Mouse (Mus musculus): Measurements from ENCODE around the gene Fam155a.

The Fam155a gene

GRCm38 (mm10) chr8:9288015-9288729 lies 482.8 kb downstream of the Fam155a start:
- no peak for DNase-seq (ENCODE audit: low read depth, low spot score)

DNA sequence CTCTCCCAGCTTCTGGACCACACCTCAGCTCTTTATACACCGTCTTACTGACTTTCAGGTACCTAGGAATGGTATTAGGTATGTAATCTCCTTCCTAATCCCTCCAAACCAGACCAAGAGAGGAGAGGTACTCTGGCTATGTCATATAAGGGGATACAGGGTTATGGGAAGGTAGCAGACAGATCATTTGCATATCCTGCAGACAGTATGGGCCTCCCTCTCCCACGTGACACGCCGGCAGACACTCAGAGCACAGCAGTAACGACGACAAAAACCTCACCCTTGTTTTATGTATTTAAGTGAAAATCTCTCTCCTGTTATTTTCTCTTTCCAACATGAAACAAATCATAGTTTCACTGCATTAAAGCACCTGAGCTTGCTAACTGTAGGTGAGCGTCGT lies 496.8 kb downstream of the Fam155a start:
- DNase-seq (ENCODE audit: low read depth, low spot score) = no peak

DNA sequence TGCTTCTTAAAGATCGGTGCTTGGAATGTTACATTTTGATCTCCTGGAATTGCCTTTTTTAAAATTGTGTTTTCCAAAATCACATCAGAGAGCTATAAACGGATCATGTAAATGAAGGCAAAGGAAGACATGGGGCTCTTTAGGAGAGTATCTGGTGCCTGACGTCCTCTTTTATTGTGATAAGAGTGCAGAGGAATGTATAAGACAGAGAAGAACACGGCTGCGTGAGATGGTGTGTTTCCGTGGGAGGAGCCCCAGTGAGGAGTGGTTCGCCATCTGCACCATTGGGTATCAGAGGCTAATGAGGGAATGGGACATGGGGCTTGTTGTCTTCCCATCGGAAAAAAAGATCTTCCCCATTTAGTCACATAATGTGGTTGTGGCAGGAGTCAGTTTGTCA lies 506.6 kb downstream of the Fam155a start:
- no peak for DNase-seq (ENCODE audit: low read depth, low spot score)

GRCm38 (mm10) chr8:9261527-9261926 lies 509.4 kb downstream of the Fam155a start:
- no peak for DNase-seq (ENCODE audit: low read depth, low spot score)

DNA sequence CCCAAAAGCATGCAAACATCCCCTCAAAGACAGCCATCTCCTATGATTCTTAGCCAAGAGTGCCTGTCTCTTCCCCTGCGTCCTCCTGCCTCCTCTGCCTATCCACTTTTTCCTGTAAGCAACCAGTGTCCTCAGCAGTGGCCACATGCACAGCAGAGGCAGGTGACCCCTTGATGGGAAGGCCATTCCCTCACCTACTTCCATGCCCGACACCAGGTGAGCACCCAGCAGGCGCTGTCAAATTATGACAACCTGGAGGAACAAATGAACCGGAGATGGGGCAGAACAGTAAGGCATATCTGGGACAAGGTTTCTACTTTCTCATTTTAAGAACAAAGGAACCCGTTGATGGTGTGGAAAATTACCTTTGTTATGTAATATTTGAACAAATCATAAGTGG lies 515.6 kb downstream of the Fam155a start:
- DNase-seq (ENCODE audit: low read depth, low spot score) = no peak

DNA sequence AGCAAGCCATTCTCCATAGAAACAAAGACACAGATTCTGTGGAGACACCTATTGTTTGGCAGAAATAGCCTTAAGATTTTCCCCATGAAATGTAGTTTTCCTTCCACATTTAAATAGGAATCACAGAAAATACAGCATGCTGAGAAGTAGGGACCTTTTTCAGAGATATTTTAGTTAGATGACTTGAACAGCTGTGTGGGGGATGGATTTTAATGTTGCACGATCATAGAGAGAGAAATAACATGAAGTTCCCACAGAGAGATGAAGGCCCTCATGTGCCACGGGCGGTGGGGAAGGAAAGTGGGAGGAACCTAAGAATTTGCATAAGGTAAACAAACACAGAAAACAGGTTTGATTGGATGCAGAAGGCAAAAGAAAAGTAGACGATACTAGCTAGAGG lies 518.0 kb downstream of the Fam155a start:
- no peak for DNase-seq (ENCODE audit: low read depth, low spot score)

DNA sequence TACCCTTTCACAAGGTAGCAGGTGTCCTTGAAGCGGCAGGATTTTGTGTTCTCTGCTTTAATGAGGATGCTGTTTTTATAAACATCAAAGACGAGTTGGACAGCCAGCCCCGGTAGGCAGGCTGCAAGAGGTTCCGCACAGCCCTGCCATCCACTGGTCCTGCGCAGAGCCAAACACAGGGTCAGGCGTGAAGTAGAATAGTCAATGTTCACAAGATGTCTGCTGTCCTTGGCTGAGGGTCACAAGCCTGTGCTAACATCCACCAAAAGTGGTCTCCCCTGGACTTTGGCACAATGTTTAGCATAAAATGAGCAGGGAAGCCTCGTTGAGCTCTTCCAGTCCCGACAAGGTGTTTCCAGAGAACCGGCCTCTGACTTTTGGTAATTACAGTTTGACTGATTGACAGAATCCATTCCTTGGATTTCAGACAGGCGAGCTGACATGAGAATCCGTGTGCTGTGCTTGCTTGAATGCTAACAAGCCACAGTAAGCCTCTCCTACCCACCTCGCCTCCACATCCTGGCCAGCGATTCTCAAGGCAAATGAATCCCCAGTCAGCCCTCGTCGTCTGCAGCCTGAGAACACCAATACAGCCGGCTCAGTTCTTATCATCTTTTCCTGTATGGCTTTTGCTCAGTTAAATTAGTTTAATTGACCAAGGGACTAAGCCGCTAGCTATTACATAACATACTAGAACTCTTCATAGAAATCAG lies 522.7 kb downstream of the Fam155a start:
- no peak for DNase-seq (ENCODE audit: low read depth, low spot score)

DNA sequence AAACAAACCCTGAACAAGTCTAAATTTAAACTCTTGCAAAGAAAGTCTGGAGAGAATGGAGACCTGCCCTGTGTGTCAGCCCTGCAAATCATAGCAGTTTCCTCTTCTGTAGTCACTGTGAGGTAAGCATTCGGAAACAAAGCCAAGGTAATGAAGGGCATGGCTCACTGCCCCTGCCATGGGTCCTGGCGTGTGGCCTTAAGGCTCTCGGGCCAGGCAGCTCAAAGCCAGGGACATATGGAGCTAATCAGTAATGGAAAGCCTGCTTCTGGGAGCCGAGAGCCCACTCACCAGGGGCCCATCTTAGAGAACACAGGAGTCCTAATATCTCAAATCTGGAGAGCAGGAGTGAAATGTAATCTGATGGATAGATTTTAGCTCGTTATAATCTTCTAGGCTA lies 525.0 kb downstream of the Fam155a start:
- no peak for DNase-seq (ENCODE audit: low read depth, low spot score)

- DNase-seq (ENCODE audit: low read depth, low spot score) = no peak
These were observed 530.0 kb downstream of the Fam155a start for GRCm38 (mm10) chr8:9240996-9241395.

GRCm38 (mm10) chr8:9239741-9240140 lies 531.2 kb downstream of the Fam155a start:
- DNase-seq (ENCODE audit: low read depth, low spot score) = no peak

- no peak for DNase-seq (ENCODE audit: low read depth, low spot score)
These were observed 532.0 kb downstream of the Fam155a start for GRCm38 (mm10) chr8:9238974-9239373.

DNA sequence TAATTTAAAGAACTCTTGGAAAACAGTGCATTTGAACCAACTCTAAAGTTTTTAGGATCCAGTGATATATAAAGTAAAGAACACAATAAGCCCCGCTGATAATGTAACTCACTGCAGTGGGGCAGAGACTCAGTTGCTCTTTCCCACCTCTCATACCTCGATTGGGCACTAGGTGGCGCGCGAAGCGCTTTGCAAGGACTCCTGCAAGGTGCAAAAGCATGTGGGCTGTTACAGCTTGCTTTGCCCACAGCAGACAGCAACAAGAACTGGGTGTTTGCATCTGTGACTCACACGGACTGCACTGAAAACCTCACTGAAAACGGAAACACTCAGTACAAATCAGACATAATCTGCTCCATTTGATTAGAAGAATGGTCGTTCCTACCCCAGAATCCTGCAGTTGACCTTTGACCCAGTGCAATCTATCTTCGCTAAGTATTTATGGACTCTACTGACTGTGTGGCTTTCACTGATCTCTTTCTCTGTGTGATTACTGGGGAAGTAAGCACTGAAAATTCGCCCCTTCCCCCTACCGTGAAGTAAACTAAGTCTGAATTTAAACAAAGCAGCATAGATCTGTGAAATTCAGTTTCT lies 537.5 kb downstream of the Fam155a start:
- DNase-seq (ENCODE audit: low read depth, low spot score) = peak; percentile 87

GRCm38 (mm10) chr8:9227779-9228464 lies 543.0 kb downstream of the Fam155a start:
- peak; percentile 57 for DNase-seq (ENCODE audit: low read depth, low spot score)

GRCm38 (mm10) chr8:9226767-9227166 lies 544.2 kb downstream of the Fam155a start:
- no peak for DNase-seq (ENCODE audit: low read depth, low spot score)

- DNase-seq (ENCODE audit: low read depth, low spot score) = no peak
These were observed 559.2 kb downstream of the Fam155a start for GRCm38 (mm10) chr8:9211751-9212150.

- no peak for DNase-seq (ENCODE audit: low read depth, low spot score)
These were observed 563.4 kb downstream of the Fam155a start for GRCm38 (mm10) chr8:9207505-9208051.

DNA sequence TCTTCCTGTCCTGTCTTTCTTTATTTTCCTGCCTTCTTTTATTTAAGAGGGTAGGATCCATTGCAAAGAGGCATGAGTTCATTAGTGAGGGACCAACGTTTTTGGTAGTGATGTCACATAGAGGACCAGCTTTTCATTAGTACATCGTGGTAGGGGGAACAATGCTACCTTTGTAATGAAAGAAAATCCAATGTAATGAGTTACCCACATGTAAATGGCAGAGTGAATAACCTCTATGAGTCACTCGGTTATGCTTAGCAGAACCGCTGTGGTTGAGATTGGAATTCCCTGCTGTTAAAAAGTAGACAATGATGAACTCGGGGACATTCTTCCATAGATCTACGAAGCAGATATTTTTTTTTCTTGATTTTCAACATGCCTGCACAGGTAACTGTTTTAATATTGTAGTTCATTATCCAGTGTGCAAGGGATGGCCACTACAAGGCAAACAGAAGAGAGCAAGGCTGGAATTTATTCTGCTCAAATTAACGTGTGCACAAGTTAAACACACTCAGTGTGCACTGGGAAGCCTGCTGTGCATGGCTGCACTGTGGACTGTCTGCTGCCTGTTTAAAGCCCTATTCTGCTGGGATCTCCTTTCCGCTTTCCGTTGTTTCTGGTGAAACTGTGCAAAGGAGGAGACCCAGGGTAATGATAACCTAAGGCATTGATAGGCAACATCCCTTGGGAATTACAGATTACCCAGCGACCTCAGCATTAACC lies 566.5 kb downstream of the Fam155a start:
- DNase-seq (ENCODE audit: low read depth, low spot score) = peak; percentile 77

- no peak for DNase-seq (ENCODE audit: low read depth, low spot score)
These were observed 570.9 kb downstream of the Fam155a start for GRCm38 (mm10) chr8:9200099-9200498.

DNA sequence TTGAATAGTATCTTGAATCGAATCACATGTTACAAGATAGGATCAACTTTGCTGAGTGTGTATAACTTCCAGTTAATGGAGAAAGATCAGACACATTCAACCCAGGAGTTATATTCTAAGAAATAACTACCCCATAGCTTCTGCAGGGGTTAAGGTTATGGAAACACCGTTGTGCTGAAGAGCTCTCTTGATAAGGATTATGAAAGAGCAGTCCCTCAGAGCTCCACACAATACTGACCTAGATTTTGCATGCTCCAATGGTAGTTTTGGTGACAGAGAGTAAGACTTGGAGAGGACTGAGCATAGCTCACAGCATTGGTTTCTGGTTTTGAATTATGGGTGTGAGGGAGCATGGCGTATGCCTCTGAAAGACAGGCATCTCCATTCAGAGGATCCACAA lies 579.3 kb downstream of the Fam155a start:
- DNase-seq (ENCODE audit: low read depth, low spot score) = no peak

DNA sequence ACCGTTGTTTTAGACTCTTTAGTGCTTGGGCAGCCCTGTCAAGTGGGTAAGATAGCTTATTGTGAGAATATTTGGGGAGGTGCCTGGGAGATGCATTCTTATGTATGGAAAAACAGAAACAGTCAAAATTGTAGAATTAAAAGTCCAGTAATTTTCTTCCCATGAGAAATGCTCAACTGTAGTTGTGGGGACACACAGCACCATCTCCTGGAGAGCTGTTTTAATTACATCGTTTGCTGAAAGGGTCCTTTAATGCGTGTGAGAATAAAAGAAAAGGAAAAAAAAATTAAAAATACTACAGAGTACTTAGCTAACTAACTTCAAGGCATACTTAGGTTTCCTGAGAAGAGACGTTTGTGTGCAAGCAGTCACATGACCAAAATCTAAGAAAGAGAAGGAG lies 582.3 kb downstream of the Fam155a start:
- peak; percentile 15 for DNase-seq (ENCODE audit: low read depth, low spot score)

- DNase-seq (ENCODE audit: low read depth, low spot score) = no peak
These were observed 585.8 kb downstream of the Fam155a start for GRCm38 (mm10) chr8:9185200-9185599.
